Mouse (Mus musculus) urinary bladder, postnatal 10 days (tissue): ENCODE data around the gene Tbx19.

Source experiments
- DNase-seq: peaks from one replicate; pipeline ENCODE4 v3.0.0; 2022; ENCODE audit warnings: low spot score

Gene Tbx19

DNA sequence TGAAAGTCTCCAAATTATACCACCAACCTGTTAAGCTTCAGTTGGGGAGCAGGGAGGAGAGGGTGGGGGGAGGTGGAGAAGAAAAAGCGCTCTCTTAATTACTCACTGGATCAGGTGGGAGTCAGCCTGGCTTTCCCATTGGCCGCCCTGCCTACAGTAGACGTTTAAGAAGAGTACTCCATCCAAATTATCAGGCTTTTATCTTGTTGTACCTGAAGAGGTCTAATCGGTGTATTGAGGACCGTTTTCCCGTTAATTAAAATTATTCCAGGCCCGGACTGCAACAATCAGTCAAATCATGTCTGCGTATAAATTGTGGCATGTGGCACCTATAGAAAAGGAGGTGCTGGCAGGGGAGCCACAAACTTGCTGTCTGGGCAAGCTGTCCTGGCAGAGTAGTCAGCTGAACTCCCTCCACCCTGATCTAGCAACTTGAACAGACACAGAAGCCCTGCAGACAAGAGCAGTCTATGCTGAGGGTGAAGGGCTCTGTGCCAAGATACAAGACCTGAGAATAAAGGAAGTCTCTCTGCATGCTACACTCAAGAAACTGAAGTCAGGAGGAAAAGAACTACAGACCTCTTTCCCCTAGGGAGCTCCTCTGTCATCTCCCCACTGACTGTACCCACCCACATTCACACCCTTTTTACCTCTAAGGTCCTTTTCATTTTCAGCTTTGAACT lies at the start of gene Tbx19:
TSS of gene Tbx19 (minus strand) at position 51 of the 683 bp plus-strand sequence.
- no peak for DNase-seq

DNA sequence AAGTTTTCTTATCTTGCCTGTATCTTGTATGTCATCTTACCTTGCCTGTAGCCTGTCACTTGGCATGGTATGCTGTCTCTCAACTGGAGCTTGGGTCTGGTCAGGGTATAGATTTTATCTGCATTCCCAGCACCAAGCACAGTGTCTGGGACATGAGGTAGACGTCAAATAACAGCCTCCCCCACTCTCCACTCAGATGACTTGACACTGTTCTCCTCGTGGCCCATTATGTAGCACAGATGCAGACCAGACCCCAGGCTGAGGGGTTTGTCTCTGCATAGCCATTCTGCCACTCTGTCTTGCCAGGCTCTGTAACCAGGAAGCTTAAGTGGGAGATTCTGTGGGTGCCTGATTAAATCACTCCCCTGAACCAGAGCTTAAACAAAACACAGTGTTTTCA lies 45.0 kb upstream of the Tbx19 start:
- no peak for DNase-seq

DNA sequence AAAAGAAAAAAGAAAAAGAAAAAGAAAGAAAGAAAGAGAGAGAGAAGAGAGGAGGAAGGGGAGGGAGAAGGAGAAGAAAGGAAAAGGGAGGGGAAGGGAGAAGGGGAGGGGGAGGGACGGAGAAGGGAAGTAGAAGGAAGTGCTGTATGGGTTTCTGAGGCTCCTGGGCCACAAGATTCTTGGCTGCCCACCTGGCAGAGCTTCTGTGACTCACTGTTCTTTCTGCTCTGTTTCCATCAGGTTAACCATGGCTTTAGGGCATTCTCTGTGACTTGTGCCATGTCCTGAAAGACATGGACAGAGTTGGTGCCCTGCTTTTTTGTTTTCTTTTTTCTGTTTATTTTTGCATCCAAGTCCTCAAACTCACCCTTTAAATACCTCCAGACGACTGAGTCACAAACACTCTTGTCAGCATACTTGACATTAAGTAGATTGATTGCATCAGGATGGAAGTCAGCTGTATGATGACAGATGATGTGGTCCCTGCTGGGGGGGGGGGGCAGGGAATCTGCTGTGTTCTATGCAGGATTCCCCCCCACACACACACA lies 43.0 kb upstream of the Tbx19 start:
- DNase-seq = no peak

DNA sequence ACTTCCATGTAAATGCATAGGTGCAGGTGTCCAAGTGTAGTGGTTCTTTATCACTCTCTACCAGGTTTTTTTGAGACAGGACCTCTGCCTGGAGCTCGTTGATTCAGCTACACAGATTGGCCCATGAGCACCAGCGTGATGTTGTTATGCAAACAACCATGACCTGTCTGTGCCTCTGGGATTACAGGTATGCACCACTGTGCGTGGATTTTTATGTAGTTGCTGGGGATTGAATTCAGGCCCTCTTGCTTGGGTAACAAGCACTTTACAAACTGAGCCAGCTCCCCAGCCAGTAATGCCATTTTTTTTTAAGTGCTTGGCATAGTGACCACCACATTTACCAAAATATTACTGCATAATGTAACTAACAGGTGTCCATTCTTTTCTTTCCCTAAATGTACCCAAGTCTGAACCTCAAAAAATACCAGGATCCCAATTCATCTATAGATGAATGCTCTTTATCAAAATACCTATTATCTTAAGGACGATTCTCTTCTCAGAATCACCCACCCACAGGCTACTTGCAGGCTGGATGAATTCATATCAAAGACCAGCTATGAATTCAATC lies 41.0 kb upstream of the Tbx19 start:
- no peak for DNase-seq

DNA sequence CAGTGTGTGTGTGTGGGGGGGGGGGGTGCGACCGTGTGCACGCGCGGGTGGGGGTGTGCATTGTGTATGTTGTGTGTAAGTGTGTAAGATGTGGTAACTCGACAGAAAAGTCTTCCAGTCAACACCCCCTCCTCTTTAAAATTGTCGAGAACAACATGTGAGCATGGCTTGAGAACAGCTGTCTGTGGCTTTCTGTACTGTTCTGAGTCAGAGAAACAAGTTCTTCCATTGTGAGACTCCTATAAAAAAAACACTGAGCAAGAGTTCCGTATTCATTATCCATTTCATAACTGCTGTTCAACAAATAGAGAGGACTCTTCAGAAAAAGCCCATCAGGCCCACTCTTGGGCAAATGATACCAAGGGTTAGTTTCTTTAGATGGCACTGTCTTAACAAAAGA lies 40.2 kb upstream of the Tbx19 start:
- DNase-seq = no peak

DNA sequence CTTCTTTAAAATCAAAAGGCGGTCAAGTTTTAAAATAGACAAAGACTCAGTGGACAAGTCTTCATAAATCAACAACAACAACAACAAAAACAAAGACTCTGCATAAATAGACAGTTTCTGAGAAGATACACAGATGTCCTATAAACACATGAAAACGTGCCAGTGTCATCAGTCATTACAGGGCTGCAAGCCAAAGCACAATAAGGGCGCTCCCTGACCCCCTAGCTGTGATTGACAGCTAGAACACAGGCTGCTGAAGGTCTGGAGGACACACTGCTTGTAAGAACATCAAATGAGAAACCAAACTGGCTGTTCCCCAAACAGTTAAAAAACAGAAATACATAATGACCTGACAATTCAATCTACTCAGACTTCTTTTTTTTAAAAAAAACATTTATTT lies 39.1 kb upstream of the Tbx19 start:
- DNase-seq = no peak

DNA sequence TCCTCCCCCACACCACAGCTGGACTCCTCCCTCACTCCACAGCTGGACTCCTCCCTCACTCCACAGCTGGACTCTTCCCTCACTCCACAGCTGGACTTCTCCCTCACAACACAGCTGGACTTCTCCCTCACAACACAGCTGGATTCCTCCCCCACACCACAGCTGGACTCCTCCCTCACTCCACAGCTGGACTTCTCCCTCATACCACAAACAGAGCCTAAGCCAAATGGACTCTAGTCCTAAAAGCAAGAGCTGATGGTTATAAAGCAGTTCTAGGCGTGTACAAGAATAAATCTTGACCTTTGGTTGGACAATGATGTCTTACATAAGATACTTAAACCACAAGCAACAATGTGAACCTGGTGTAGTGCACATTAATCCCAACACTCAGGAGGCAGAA lies 38.4 kb upstream of the Tbx19 start:
- DNase-seq = no peak

DNA sequence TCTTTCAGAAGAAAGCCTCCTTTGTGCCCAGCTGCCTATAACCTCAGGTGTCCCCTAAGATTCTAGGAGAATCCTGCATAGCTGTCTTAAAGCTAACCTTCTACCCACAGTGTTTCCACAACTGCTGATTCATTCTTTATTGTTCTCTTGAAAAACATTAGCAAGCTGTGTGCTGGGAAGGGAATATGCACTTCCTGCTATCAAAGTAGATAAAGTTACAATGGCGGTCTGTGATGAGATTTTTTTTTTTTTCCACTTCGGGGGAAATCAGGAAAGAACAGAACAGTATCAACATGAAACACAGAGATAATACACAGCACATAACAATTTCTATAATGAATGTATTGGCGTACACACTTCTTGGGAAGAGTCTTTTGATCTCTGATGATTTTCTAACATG lies 37.3 kb upstream of the Tbx19 start:
- no peak for DNase-seq

DNA sequence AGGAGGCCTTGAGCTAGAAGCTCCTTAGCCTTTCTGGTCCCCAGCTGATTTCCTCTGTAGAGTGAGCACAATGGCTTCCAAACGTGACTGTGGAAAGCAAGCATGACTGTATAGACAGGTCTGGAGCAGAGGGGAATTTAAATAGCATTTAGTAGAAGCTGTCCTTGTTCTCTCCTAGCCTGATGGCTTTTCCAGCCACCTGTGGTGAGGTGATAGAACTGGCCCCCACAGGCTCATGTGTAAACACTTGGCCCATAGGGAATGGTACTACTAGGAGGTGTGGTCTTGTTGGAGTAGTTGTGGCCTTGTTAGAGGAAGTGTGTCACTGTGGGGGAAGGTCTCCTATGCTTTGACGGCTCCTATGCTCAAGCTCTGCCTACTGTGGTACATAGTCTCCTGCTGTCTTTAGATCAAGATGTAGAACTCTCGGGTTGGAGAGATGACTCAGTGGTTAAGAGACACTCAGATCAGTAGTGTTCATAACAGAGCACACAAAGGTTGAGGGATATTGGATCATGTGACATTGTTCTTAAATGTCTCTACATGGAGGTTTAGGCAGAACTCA lies 34.9 kb upstream of the Tbx19 start:
- DNase-seq = no peak

DNA sequence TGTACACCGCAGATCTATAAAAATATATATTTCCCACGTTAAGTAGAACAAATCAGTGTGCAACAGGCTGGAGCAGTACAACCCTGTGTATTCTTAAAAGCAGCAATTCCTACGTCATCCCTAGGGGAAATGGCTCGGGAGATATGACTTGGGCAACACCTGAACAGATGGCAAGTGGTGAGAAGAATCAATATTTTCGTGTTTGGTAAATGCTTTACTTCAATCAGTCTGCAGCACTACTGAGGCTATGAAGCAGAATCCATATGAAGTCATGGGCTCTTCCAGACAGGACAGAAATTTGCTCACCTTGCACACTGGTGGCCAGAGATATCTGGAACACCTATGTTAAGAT lies 34.1 kb upstream of the Tbx19 start:
- no peak for DNase-seq

DNA sequence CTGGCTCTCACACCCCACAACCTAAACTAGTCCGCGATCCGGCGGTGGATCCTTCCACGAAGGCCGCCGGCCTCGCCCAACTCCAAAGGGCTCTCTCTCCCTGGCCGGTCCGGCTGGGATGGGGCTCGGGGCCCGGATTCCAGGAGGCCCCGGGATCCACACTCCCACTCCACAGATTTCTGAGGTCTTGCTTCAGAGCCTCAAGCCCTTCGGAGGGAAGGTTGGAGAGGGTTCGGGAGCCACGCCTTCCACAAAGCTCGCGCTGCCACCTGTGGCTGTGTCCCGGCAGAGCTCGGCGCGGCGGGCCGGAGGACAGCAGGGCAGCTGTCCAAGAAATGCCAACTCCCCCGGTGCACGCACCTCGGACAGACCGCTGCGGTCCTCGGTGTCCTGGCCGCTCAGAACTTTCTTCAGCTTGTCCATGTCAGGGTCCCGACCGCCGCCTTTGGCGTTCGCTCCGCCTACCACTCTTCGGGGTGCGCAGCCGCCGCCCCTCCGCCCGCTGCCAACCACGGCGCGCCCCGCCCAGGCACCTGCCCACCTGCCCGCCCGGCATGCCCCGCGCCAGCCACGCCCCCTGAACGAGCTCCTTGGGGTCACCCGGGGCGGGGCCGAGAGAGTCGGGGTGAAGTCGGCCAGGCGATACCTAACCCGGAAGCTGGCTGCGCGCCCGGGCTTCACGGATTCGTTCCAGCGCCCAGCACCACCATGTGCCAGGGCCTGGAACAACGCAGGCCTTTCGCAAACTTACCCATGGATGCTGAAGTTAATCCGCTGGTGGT lies 33.5 kb upstream of the Tbx19 start, which contains the start of gene Sft2d2:
TSS of gene Sft2d2 (minus strand) at position 559 of the 782 bp plus-strand sequence.
- DNase-seq = peak; percentile 61

DNA sequence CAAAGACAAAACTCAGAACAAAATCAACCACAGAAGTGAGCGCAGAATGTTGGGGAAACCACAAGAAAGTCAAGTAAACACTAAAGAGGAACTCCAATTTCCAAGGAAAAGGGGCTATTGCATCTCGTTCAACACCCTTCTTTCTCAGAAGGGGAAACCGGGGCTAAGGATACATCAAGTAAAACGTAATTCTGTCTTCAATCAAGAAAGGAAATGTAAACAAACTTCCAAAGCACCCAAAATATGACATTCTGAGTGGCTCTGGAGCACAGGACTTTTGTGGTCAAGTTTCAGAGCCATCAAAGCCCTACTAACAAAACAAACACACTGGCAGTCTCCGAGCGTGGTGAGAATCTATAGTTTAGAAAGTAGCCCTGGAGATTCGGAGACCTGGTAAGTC lies 32.9 kb upstream of the Tbx19 start:
- DNase-seq = no peak

DNA sequence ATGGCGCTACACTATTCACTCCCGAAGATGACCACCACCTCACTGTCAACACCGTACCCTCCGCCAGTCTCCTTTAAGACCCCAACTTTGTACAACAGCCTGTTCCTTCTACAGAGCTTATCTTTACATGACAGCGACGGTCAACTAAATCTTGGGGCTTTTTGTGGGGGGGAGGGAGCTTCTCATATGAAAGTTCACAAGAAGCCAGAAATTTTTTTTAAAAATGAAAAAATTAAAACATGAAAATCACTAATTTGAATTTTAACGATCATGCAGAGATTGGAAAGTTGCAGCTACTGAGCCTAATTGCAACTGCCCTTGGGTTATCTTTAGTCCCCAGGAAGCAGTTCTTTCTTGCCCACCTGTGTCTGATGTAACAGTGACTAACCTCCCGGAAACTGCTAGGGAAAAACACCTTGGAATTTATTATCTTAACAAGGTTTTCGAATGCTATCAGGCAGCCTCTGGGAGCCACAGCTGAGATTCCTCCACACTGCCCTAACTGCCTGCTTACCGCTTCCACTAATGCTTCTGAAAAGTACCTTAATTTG lies 32.2 kb upstream of the Tbx19 start:
- no peak for DNase-seq

DNA sequence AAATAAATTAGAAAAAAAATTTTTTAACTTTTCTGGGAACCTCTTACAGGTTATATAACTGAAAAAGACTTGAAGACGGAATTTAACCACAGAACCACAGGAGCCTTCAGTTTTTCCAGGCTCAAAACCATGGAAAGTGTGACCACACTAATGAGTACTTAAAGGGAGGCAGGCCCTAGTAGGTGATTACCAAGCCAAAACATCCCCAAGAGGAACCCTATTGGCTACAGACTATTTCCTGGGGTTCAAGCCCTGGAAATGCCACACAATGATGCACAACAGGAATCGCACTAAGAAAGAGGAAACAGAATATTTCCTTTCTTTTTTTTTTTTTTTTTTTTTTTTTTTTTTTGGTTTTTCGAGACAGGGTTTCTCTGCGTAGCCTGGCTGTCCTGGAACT lies 31.5 kb upstream of the Tbx19 start:
- no peak for DNase-seq

DNA sequence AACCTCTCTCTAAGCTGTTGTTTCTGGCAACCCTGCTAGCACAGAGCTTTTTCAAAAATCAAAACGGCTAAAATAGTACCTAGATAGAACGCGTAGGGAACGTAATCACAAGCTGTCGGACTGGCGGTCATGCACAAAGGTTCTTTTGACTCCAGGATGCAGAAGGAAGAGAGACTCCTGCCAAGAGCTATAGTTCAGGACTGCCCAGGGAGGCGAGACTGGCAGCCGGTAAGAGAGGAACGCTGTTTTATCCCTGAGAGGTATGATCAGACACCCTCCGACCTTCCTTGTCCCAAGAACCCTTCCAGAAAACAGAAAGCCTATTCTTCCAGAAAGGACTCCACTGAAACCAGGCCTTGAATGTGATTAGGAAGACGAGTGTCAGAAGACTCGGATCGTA lies 31.0 kb upstream of the Tbx19 start:
- no peak for DNase-seq

DNA sequence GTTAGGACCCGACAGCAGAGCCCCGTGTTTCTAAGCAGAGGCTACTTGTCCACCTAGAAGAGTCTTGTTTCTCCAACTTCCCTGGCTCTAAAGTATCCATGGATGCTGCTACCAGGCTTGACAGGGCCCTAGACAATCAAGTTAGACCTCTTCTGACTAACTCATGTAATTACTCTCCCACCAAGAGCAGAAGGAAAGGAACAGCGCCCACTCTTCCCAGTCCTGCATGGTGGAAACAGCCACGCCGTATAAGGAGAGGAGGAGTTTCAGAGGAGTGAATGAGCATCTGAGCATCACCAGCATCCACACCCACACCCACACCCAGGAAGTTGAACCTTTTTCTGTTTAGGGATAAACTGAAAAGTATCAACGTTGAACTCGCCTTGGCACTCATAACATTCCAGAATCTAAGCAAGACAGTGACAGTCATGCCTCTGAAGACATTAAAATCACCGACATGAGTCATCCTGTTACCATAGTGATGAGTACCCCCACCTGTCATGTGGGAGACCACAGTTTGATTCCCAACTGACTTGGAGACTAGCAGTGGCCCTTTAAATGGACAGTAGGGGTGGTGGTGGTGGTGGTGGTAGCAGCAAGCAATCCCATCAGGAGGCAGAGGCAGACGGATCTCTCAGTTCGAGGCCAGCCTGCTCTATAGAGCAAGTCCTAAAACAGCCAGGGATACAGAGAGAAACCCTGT lies 30.1 kb upstream of the Tbx19 start:
- no peak for DNase-seq

DNA sequence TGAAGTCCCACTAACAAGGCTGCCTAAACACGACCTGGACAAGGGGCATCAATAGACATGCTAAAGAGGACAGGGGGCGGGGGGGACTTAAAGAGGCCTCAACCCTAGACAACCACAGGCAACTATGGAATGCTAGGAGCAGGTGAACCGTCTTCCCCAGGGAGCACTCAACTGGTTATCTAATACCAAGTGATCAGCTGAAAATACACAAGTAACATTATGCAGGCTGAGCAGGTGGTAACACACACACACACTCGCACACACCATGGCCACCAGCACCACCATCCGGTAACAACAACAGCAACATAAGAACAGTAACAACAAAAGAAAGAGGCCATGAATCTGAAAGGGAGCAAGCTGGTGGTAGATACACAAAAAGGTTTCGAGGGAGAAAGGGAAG lies 29.5 kb upstream of the Tbx19 start:
- no peak for DNase-seq

DNA sequence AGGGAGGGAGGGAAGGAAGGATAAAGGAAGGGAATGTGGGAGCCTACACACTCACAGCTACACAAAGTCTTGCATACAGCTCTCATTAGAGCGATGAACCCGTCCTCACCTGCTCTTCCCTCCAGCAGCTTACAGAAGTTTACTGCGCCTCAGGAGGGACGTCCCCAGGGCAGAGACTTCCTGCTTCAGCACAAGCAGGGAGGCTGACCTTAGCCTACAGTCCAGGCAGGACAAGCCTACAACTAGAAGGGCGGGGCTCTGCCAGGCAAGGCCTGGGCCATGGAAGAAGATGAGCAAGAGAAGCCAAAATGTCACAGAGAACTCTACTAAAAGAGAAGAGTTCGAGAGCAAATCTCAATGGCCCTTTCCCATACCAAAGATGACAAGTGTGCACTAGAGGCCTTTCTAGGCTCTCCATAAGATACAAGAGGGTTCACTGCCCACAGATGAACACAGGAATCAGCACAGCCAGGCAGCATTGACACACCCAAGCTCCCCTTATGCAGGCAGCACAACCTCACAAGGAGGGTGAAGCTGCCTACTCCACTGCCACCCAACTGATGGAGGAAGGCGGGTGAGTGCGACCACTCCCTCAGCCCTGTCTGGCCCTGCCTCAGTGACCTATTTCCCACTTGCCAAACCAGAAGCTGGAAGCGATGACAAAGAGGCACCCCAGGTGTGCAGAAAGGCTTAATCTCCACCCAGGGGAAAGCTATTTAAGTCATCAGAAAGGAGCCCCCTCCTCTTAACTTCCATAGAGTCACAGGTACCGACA lies 28.4 kb upstream of the Tbx19 start:
- no peak for DNase-seq

DNA sequence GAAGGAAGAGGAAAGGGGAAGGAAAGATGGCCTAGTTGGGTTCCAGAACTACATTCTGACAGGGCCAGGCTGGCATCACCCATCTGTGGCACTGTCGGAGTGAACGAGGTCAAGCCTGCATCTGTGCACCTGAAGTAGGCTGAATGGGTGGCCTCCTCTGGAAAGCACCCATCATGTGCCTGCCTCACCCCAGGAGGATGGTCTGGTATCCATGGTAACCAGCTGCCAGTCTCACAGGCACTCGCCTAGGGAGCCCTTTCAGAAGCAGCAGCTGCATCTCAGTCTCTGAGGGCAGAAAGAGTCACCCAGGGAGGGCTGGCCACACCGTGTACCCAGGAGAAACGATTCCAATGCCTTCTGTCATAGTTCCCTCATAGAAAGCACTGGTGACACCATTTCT lies 26.8 kb upstream of the Tbx19 start:
- DNase-seq = no peak

DNA sequence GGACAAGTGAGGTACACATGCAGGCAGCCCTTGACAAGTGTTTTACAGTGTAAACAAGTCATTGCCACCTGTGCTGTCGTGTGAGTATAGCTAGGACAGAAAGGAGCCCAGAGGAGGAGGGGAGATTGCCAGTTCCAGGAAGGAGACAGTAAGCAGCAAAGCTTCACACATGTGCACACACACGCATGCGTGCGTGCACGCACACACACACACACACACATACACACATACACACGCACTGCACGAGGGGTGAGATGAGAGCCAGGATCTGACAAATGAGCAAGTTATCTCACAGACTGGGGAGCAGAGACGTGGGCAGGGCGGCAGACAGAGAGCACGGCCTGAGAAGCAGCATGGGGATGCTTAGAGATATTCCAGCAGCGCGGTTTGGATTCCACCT lies 25.9 kb upstream of the Tbx19 start:
- DNase-seq = no peak

DNA sequence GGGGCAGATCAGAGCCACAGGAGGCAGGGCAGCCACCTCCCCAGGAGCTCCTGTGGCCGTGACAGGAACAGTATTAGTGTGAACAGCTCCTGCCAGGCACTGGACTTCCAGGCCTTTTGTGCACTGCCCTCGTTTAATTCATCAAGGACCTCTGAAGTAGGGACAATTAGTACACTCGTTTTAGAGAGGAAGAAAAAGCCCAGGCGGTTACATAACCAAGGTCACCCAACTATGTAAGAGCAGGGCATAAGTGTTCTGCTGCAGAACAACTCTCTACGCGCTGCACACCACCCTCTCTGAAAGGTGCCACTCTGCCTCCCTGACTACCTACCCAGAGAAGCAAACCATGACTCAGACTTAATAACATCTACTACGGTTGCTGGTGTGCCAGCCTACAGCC lies 24.5 kb upstream of the Tbx19 start:
- DNase-seq = no peak
